Mouse (Mus musculus): ENCODE results near the gene AC134908.4. TPM values are rescaled to one million over a fixed set of nuclear protein-coding genes. Genes with fewer than 3 reads are reported as not detected.

The AC134908.4 gene
- polyA plus RNA-seq, 1 experiment from 2014 or later, result 0.26 TPM

GRCm38 (mm10) chr17:25786781-25787504 lies 8.5 kb downstream of the AC134908.4 start:
- Histone ChIP-seq H3K4me2 (ENCODE audit: low read depth, low read length) (no peak overlapping the region), H3K4me1 (ENCODE audit: control insufficient read depth, insufficient read depth, low read length) (peaks cover 31% of the 10 kb centered on the region), H3K9me3 (replicated peaks; ENCODE audit: control insufficient read depth, low read length) (no peaks in the 10 kb centered on the region), H3K4me3 (ENCODE audit: low read length) (no peak overlapping the region), H3K9ac (ENCODE audit: low read length) (no peak overlapping the region), H3K27ac (ENCODE audit: low read length) (no peak overlapping the region), H3K27me3 (ENCODE audit: control insufficient read depth, insufficient read depth, low read length) (no peaks in the 10 kb centered on the region), H3K36me3 (ENCODE audit: control insufficient read depth, insufficient read depth) (peaks cover 8% of the 10 kb centered on the region)
- 88% methylated on average over 9 of the region's 9 CpGs for WGBS
- no peak for ATAC-seq (replicated peaks; ENCODE audit: extremely low read depth, insufficient read depth, low FRiP score)

GRCm38 (mm10) chr17:25786280-25786679 lies 9.2 kb downstream of the AC134908.4 start, which contains the start of gene Ccdc78:
TSS of gene Ccdc78 (plus strand) at chr17:25786580.
- peak within 1 kb of the TSS; percentile 85 for H3K4me3 ChIP-seq (ENCODE audit: low read length)
- no peaks in the 10 kb centered on the region for H3K27me3 ChIP-seq (ENCODE audit: control insufficient read depth, insufficient read depth, low read length)
- H3K36me3 ChIP-seq (ENCODE audit: control insufficient read depth, insufficient read depth), result peaks cover 13% of the 10 kb centered on the region
- H3K9me3 ChIP-seq (replicated peaks; ENCODE audit: control insufficient read depth, low read length), result no peaks in the 10 kb centered on the region
- peak within 1 kb of the TSS; percentile 84 for H3K4me2 ChIP-seq (ENCODE audit: low read depth, low read length)
- H3K27ac ChIP-seq (ENCODE audit: low read length), result peak within 1 kb of the TSS; percentile 94
- H3K9ac ChIP-seq (ENCODE audit: low read length), result peak within 1 kb of the TSS; percentile 77
- peaks cover 27% of the 10 kb centered on the region for H3K4me1 ChIP-seq (ENCODE audit: control insufficient read depth, insufficient read depth, low read length)
- ATAC-seq (replicated peaks; ENCODE audit: extremely low read depth, insufficient read depth, low FRiP score), result no peak
- 66% methylated on average over 3 of the region's 3 CpGs for WGBS

GRCm38 (mm10) chr17:25785281-25785745 lies 10.1 kb downstream of the AC134908.4 start, which contains the start of gene Haghl:
TSS of gene Haghl (minus strand) at chr17:25785673.
- Histone ChIP-seq H3K9me3 (replicated peaks; ENCODE audit: control insufficient read depth, low read length) (no peaks in the 10 kb centered on the region), H3K4me3 (ENCODE audit: low read length) (peak within 1 kb of the TSS; percentile 85), H3K9ac (ENCODE audit: low read length) (peak within 1 kb of the TSS; percentile 77), H3K4me1 (ENCODE audit: control insufficient read depth, insufficient read depth, low read length) (peaks cover 22% of the 10 kb centered on the region), H3K36me3 (ENCODE audit: control insufficient read depth, insufficient read depth) (peaks cover 16% of the 10 kb centered on the region), H3K27ac (ENCODE audit: low read length) (peak within 1 kb of the TSS; percentile 94), H3K4me2 (ENCODE audit: low read depth, low read length) (peak within 1 kb of the TSS; percentile 84), H3K27me3 (ENCODE audit: control insufficient read depth, insufficient read depth, low read length) (no peaks in the 10 kb centered on the region)
- under 1% methylated on average over 23 of the region's 23 CpGs for WGBS
- peak; percentile 88 for ATAC-seq (replicated peaks; ENCODE audit: extremely low read depth, insufficient read depth, low FRiP score)

GRCm38 (mm10) chr17:25783861-25784574 lies 11.4 kb downstream of the AC134908.4 start:
- Histone ChIP-seq H3K27me3 (ENCODE audit: control insufficient read depth, insufficient read depth, low read length) (no peaks in the 10 kb centered on the region), H3K36me3 (ENCODE audit: control insufficient read depth, insufficient read depth) (peaks cover 23% of the 10 kb centered on the region), H3K4me3 (ENCODE audit: low read length) (peak overlapping the region; percentile 85), H3K9me3 (replicated peaks; ENCODE audit: control insufficient read depth, low read length) (no peaks in the 10 kb centered on the region), H3K4me1 (ENCODE audit: control insufficient read depth, insufficient read depth, low read length) (peaks cover 22% of the 10 kb centered on the region), H3K9ac (ENCODE audit: low read length) (peak overlapping the region; percentile 77), H3K4me2 (ENCODE audit: low read depth, low read length) (peak overlapping the region; percentile 84), H3K27ac (ENCODE audit: low read length) (no peak overlapping the region; the same call in 1 of the 2 replicates)
- ATAC-seq (replicated peaks; ENCODE audit: extremely low read depth, insufficient read depth, low FRiP score), result no peak
- 78% methylated on average over 15 of the region's 15 CpGs for WGBS

- Histone ChIP-seq H3K27me3 (ENCODE audit: control insufficient read depth, insufficient read depth, low read length) (no peaks in the 10 kb centered on the region), H3K4me2 (ENCODE audit: low read depth, low read length) (no peak overlapping the region), H3K9me3 (replicated peaks; ENCODE audit: control insufficient read depth, low read length) (no peaks in the 10 kb centered on the region), H3K9ac (ENCODE audit: low read length) (0 out of 2 replicates have a peak overlapping the region, but pooled peaks have one; percentile 4), H3K4me3 (ENCODE audit: low read length) (no peak overlapping the region), H3K36me3 (ENCODE audit: control insufficient read depth, insufficient read depth) (peaks cover 30% of the 10 kb centered on the region), H3K4me1 (ENCODE audit: control insufficient read depth, insufficient read depth, low read length) (peaks cover 22% of the 10 kb centered on the region), H3K27ac (ENCODE audit: low read length) (peak overlapping the region; percentile 70)
- ATAC-seq (replicated peaks; ENCODE audit: extremely low read depth, insufficient read depth, low FRiP score), result no peak; the same call in 1 of the 2 replicates
- WGBS, result 54% methylated on average over 7 of the region's 7 CpGs
Measured at GRCm38 (mm10) chr17:25783086-25783485, 12.4 kb downstream of the AC134908.4 start.

- WGBS, result 75% methylated on average over 6 of the region's 6 CpGs
- no peak for ATAC-seq (replicated peaks; ENCODE audit: extremely low read depth, insufficient read depth, low FRiP score)
- H3K9me3 ChIP-seq (replicated peaks; ENCODE audit: control insufficient read depth, low read length), result no peaks in the 10 kb centered on the region
- H3K9ac ChIP-seq (ENCODE audit: low read length), result no peak overlapping the region
- H3K27ac ChIP-seq (ENCODE audit: low read length), result no peak overlapping the region
- H3K27me3 ChIP-seq (ENCODE audit: control insufficient read depth, insufficient read depth, low read length), result no peaks in the 10 kb centered on the region
- H3K4me2 ChIP-seq (ENCODE audit: low read depth, low read length), result no peak overlapping the region
- H3K36me3 ChIP-seq (ENCODE audit: control insufficient read depth, insufficient read depth), result peaks cover 37% of the 10 kb centered on the region
- peaks cover 22% of the 10 kb centered on the region for H3K4me1 ChIP-seq (ENCODE audit: control insufficient read depth, insufficient read depth, low read length)
- no peak overlapping the region for H3K4me3 ChIP-seq (ENCODE audit: low read length)
Measured at GRCm38 (mm10) chr17:25781339-25781738, 14.1 kb downstream of the AC134908.4 start.

- ATAC-seq (replicated peaks; ENCODE audit: extremely low read depth, insufficient read depth, low FRiP score), result no peak
- Histone ChIP-seq H3K4me1 (ENCODE audit: control insufficient read depth, insufficient read depth, low read length) (peaks cover 9% of the 10 kb centered on the region), H3K27me3 (ENCODE audit: control insufficient read depth, insufficient read depth, low read length) (no peaks in the 10 kb centered on the region), H3K27ac (ENCODE audit: low read length) (no peak overlapping the region), H3K9me3 (replicated peaks; ENCODE audit: control insufficient read depth, low read length) (no peaks in the 10 kb centered on the region), H3K36me3 (ENCODE audit: control insufficient read depth, insufficient read depth) (peaks cover 37% of the 10 kb centered on the region), H3K4me2 (ENCODE audit: low read depth, low read length) (no peak overlapping the region), H3K9ac (ENCODE audit: low read length) (no peak overlapping the region), H3K4me3 (ENCODE audit: low read length) (no peak overlapping the region)
- 86% methylated on average over 5 of the region's 5 CpGs for WGBS
Measured at GRCm38 (mm10) chr17:25777948-25778347, 17.5 kb downstream of the AC134908.4 start.

GRCm38 (mm10) chr17:25775318-25776062 lies 20.0 kb downstream of the AC134908.4 start:
- WGBS, result 75% methylated on average over 10 of the region's 10 CpGs
- H3K9ac ChIP-seq (ENCODE audit: low read length), result no peak overlapping the region
- no peak overlapping the region for H3K27ac ChIP-seq (ENCODE audit: low read length)

More at GRCm38 (mm10) chr17:25775318-25776062, 20.0 kb downstream of the AC134908.4 start:
- peaks cover 23% of the 10 kb centered on the region for H3K36me3 ChIP-seq (ENCODE audit: control insufficient read depth, insufficient read depth)
- H3K4me3 ChIP-seq (ENCODE audit: low read length), result no peak overlapping the region
- H3K27me3 ChIP-seq (ENCODE audit: control insufficient read depth, insufficient read depth, low read length), result no peaks in the 10 kb centered on the region; the same call in 1 of the 2 replicates
- ATAC-seq (replicated peaks; ENCODE audit: extremely low read depth, insufficient read depth, low FRiP score), result no peak
- H3K4me2 ChIP-seq (ENCODE audit: low read depth, low read length), result no peak overlapping the region
- H3K4me1 ChIP-seq (ENCODE audit: control insufficient read depth, insufficient read depth, low read length), result peaks cover 7% of the 10 kb centered on the region
- no peaks in the 10 kb centered on the region for H3K9me3 ChIP-seq (replicated peaks; ENCODE audit: control insufficient read depth, low read length)
